Mouse (Mus musculus) v-Abl transformed pro-B cells (cell line): ENCODE measurements around the gene Tomm40l.

Experiments used
- in situ Hi-C, 2 experiments: fragments of 400-800 bp; cut with MboI; formaldehyde crosslinking; loops; one replicate each; pipeline ENCODE4 v1.15.1; 2025; ENCODE audit not compliant: unreplicated experiment in 2 of 2

The Tomm40l gene

GRCm38 (mm10) chr1:171179487-171180171 lies 42.7 kb downstream of the Tomm40l start:
- in situ Hi-C loops: no loop called here

DNA sequence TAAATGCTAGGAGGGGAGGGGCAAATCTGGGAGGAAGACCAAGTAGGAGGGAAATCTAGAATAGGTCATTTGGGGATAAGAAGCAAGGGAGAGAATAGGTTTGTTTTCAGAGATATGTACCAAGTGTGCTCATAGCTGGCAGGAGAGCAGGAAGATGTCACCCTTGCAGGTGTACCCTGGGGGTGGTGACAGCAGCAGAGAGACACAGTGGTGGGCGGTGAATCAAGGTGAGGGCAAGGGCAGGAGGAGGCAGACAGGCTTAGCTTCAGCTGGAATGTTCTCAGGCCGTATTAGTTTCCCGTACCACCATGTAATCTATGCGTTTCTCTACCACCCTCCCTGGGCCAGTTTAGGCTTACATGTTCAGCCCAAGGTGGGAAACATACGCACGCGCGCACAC lies 49.5 kb downstream of the Tomm40l start:
- in situ Hi-C loops: no loop called here

DNA sequence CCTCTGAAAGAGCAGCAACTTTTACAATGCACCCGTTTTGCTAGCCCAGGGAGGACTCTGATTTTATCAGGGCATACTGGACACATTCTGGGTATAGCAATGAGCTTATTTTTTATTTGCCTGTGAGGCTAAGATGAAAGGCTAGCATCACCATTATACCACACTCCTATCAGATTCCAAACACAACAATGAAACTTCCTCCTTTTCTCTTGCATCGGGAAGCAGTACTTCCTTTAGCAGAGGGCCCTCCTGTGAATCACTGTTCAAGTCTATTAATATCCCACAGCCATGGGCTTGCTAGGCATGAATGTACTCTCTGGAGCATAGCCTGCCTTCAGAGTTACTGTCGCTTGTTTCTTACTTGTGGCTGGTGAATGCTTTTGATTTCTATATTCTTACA lies 51.2 kb downstream of the Tomm40l start:
- in situ Hi-C loops: no loop called here

DNA sequence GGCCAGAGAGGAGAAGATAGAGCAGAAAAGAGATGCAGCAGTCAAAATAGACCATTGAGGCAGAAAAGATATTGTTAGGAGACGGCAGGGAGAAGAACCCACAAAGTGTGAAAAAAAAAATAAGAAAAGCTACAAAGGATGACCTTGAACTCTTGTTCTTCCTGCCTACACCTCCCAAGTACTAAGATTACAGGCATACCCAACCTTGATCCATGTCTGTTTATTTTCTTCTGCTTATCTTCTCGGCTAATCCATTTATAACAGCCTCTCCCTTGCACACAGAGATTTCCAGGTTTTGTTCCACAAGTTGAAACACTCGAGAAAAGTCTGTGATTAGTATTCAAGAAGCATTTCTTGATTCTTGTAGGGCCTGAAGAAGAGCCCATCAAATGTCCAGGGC lies 52.4 kb downstream of the Tomm40l start:
- in situ Hi-C loops: loop anchor here in 1 of 2 experiments (5.0 kb wide), 1 partner anchor 52 kb away; the partner anchor contains the start of gene Tomm40l

DNA sequence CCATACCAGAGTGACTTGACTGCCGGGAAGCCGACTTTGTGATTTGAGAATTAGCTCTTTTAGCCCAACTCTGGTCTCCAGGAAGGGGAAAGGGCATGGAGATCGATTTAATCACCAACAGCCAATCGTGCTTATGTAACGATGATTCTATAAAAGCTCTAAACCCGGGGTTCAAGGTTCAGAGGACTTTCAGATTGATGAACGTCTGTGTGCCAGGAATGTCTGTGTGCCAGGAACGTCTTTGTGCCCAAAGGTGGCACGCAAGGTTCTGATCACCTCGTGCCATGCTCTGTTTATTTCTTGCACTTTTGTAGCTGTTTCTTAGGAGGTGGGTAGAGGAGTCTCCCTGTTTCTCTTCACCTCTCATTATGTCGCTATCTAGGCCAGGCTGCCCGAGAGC lies 53.4 kb downstream of the Tomm40l start:
- in situ Hi-C loops: loop anchor here in 1 of 2 experiments (5.0 kb wide), 1 partner anchor 53 kb away; the partner anchor contains the start of gene Tomm40l
